Mouse (Mus musculus) kidney, postnatal 36 days (tissue): ENCODE data around the gene Por.

Experiments
- DNase-seq, 2 experiments: peaks; one replicate each; pipeline ENCODE4 v3.0.0; 2021 to 2022; ENCODE audit warnings: mixed read lengths in 2 of 2

The Por gene

DNA sequence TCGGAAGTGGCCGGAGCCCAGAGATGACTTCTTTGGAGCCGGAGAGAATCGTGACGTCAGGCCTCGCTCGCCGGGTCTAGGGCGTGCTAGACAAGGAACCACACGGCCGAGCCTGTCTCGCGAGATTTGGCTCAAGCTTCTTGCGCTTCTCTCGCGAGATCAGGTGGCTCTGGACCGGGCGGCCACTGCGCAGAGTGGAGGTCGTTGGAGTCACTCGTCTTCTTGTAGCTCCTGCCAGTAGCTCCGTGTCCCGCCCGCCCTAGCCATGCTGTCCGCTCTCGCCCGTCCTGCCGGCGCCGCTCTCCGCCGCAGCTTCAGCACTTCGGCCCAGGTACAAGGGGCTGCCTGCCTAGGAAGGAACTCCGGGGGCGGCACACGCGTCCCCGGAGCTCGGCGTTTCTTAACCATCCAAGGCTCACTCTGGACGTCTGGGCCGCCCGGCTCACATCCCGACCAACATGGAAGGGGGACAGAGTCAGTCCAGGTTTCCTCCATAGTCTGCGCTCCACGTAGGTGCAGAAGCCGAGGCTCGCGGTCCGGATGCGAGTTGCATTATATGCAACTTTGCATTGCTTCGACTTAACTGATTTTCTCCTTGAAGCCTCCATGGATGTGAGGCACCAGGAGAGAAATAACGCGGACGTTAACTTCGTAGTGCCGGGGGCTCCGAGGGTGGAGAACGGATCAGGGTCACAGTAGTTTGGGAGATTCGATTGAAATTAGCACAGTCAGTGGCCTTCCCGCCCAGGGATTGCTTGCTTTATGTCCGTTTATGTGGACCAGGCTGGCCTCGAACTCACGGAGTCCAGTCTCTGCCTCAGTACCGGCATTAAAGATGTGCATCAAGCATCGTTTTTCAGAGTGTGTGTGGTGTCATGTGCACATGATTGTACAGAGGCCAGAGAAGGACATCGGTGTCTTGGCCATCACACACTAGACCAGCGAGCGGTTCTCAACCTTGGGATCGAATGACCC is 108.9 kb downstream of the Por start, which contains the start of gene Mdh2:
Gene Mdh2 (plus strand): TSS at position 10 of the 975 bp plus-strand sequence.
- peak; percentile 100 for DNase-seq

DNA sequence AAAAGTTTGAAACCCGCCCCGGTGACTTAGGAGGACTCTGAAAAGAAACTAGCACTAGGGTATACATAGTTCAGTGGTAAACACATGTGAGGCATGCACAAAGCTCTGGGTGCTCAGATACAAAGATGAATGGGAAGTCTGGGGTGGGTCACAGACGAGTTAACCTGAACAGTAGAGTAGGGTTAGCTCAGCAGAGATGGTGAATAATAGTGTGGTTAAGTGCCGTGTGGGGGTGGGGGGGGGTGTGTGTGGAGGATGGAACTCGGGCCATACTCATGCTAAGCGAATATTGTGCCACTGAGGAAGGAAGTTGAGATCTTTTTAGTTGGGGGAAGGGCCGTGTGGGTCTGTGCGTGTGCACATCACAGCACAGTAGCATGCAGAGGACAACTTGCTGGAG is 110.5 kb downstream of the Por start:
- DNase-seq, result no peak

DNA sequence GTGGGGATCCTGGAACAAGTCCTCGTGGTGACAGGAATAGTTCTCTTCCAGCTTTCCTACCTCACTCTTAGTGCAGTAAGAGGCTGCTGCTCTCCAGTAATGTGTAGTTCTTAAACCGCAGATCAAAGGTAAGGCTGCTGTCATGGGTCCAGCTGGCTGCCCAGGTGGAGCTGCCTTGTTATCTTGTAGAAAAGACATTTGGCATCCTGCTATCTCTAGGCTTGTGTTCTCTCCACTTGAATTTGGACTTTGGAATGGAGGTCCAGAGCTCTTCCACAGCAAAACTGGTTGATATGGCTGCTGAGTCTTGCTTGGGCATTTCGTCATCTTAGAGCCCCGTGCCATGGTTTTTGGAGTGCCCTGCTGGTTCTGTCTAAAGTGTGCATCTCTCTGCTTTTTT is 113.1 kb downstream of the Por start:
- DNase-seq, result peak in 1 of 2 experiments; percentile 23
